Mouse (Mus musculus) cerebellum, adult 8-10 months (tissue): ENCODE measurements around the gene Zfhx3.

Experiments used
- DNase-seq: peaks from one replicate; pipeline ENCODE4 v3.0.0; 2022

Gene Zfhx3

GRCm38 (mm10) chr8:108369081-108369480 is 426.6 kb downstream of the Zfhx3 start:
- DNase-seq: no peak

- no peak for DNase-seq
Measured at GRCm38 (mm10) chr8:108370731-108371130, 428.3 kb downstream of the Zfhx3 start.

GRCm38 (mm10) chr8:108373046-108373445 is 430.6 kb downstream of the Zfhx3 start:
- DNase-seq: no peak

DNA sequence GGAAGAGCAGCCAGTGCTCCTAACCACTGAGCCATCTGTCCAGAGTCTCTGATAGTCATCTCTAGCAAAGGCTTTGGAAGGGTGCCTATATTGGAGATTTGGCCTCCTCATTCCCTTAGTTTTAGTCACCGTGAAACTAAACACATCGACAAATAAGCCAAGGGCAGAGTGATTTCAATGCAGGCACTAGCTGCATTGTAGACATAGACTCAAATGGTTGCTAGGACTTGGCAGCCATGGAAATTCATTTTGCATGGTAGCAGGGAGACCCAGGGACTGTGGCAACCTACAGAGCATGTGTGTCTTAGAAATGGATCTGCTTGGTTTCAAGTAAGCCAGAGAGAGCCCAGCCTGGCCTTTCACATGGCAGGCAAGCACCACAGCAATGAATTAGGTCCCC is 435.6 kb downstream of the Zfhx3 start:
- no peak for DNase-seq

DNA sequence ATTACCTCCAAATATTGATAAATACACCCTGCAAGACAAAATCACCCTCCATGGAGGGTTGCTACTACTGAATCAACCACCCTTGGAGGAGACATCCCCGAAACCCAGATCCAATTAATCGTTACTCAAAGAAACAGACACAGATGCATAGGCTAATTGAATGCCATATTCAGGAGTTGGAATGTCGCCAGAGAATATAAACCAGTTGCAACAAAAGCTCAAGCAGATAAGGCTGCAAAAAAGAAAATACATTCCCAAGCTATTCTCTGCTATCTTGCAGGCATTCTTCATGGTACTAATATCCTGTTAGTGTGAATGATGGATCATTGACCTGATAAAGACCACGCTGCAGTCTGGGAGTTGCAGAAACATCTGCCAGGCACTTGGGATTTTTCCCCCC is 440.7 kb downstream of the Zfhx3 start:
- DNase-seq: no peak

GRCm38 (mm10) chr8:108387160-108387912 is 444.9 kb downstream of the Zfhx3 start:
- no peak for DNase-seq

DNA sequence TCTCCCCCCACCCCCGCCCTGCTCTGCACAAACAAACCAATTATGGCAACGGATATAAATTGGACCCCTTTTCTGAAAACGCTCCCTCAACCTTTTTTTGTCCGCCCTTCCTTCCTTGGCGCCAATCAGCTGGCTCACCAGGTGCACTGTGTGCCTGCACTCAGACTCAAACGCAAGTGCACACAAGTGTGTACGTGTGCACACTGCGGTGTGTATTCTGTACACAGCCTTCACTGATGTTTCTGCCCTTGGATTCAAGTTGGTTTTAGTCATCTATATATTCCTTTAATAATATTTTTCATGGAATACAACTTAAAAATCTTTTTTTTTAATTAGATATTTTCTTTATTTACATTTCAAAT is 445.4 kb downstream of the Zfhx3 start:
- DNase-seq: no peak

DNA sequence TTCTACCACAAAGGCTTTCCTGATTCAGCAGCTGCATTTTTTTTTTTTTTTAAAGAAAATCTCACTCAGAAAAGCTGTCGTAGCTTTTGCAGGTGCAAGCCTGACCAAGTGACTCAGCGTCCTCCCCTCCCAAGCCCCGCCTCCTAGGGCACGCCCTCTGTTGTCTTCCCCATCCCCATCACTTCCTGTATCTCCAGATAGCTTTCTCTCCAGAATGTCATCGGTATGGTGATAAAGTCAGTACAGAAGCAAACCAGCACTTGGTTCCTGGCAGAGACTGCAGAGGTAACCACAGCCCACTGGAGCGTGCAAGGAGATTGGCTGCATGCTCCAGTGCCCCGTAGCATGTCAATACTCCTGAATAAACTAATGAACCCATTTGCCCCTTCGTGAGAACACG is 450.5 kb downstream of the Zfhx3 start:
- no peak for DNase-seq

- DNase-seq: no peak
Measured at GRCm38 (mm10) chr8:108402149-108402548, 459.7 kb downstream of the Zfhx3 start.

DNA sequence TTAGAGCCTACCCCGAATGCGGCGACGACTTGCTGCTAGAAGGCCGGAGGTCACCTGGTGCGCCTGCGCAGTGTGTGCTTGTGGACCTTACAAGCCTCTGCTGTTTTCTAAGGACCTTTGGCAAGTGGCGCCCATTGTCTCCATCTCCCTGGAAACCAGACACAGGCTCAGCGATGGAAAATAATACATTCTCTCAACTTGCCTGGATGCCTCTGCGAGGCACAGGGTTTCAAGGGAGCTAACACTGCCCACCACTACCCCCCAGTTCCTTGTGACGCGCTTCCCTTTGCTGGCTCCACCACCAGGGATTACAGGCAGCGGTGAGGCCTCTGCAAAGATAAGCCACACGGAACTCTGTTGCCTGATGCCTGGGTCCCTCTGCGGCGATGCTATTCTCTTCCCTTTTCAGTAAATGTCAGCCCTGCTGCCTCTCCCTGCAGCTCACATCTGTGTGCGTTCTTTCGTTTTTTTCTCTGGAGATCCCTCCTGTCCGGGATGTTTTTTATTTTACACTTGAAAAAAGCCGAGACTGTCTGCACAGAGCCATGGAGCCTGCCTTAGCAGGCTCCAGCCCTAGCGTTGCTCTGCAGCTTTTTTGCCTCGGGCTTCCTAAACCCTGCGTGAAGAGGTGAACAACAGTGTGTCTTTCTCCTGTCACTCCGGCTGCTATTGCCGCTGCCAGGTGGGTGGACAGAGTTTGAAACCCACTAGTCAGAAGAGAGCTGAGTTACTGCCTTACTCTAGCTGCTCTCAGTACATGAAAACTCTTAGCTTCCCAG is 464.5 kb downstream of the Zfhx3 start:
- DNase-seq: no peak

DNA sequence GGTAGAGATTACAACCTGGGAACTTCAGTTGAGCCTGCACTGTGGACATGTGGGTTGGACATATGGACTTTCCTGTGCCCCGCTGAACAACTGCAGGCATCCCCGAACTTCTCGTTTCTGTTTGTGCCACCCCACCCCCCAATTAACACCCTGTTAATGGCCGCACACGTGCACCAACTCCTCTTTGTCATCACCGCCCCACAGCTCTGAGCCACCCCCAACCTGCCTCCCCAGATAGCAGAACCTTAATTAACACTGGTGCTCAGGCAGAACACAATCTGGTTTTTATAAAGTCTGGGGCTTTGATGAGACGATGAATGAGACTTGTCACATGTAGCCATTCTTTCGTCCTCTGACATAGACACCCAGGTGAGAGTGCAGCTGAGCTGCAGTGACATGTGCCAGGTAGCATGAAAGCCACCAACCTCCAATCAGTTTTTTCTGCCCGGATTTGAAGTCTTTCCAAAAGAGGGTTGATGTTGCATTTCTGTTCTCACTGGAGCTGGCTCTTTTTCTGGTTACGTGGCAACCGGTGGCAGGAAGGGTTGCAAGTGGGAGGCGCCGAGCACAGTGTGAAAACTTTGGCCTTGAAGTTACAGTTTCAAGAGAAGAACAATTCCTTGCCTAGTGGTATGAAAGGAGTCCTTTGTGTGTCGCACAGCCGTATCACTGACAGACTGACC is 476.9 kb downstream of the Zfhx3 start:
- no peak for DNase-seq

DNA sequence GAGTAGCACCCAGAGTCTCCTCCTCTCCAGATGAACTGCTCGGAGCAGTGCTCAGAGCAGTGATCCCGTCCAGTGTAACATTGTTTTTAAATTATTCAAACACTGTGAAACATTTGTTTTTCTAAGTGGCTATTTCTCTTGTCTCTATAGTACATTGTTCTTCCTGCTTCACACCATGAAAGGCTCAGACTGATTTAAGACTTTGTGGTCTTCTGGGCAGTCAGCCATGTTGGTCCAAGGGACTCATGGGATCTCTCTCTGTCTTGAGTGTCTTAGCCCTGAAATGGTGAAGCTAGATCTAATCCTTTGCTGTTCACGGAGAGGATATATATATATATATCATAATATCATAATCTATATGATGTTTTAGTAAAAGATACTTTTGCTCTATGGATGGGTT is 480.1 kb downstream of the Zfhx3 start:
- DNase-seq: no peak

DNA sequence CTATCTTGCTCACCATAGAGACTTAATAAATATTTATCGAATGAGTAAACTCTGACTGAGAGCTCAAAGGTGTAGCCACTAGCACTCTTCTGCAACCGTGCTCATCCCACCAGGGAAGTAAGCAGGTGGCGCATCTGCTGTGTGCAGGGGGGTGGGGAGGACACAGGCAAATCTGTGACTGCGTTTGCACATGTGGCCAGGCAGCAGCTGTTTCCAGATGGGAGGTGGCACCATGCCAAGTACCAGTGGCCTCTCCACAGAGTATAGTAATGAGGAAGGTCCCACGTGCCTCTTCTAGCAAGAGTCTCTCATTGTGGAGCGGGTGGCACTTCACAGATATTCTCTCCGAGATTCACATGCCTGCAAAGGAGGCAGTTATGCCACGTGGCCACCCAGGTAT is 481.9 kb downstream of the Zfhx3 start:
- no peak for DNase-seq

DNA sequence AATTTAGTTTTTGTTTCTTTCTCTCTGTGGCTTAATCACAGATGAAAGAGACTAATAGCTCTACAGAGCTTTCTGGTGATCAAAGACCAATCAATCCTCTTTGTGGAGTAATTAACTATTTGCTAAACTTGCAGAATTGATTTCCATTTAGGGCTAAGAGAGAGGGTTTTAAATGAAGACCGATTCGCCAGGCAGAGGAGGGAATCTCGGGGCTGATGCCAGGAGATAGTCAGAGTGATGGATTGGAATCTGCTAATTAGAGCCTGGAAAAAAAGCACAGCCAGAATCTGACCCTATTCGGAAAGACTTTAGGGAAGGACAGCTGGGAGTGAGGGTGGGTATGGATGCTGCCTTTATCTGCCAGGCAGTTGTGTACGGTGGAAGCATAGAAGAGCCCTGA is 490.9 kb downstream of the Zfhx3 start:
- DNase-seq: no peak

DNA sequence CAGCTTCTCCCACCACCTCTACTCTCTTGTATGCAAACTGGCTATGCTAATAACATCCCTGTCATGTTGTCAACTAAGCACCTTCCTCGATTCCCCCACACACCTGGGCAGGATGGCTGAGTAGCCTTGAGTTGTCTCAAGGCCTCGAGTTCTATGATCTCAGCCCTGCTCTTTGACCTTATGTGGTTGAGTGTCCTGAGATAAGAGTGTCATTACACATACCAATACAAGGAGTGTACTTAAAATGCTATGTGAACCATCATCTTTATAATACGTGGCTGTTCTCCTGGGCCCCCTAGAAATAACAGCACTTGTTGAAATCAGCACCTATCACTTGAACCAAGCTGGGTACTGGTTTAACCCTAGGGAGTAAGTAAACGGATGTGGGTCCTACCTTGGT is 492.1 kb downstream of the Zfhx3 start:
- no peak for DNase-seq

DNA sequence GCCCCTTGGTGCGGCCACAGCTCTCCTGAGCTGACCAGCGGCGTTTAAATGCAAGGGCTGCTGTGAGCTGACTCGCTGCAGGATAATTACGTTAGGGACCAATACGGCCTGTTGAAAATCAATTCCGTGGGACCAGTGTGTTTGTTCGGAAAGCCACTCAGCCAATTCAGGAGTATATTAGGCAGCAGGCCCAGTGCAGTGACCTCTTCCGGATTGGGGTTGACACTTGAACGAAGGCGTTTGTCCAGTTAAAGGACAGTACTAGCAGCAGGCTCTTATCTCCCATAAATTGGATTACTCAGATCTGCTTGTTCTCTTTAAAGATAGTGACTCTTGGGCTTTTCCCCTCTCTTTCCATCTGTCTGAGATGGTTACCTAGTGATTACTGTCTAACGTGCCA is 493.9 kb downstream of the Zfhx3 start:
- DNase-seq: no peak

DNA sequence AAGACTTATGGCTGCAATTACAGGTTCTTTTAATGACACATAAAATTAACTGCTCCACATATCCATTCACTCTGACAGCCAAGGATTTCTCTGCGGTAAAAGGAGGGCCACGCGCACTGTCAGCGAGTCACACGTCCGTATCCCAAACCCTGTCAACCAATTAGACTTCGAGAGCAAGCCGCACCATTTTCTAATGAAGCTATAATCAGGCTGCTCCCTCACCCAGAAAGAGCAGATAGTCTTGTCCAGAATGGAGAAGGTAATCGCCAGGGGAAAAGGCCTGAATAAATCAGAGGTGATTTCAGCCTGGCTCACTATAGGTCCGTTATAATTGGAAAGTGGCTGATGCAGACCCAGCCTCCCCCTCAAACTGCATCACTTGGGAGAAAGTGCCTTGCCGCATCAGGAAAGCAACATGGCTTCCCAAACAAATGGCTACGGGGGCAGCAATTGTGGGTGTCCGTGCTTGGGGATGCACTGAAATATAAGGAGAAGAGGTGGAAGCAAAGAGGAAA is 494.9 kb downstream of the Zfhx3 start:
- DNase-seq: no peak

DNA sequence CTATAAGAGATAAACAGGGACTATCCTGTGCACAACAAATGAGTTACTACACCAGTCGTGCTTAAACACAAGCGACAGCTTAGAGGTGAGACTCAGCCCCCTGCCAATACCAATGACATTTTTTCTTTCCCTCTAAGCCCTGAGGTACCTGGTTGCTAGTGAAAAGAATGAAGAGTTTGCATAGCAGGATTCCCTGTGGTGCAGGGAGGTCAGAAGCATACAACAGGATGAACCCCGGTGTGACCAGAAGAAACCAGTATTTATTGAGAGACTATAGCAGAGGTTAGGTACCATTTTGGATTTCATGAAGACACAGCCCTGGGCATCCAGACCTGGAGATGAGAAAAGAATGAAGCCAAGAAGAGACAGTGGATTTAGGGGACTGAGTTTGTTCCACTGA is 498.0 kb downstream of the Zfhx3 start:
- DNase-seq: no peak

DNA sequence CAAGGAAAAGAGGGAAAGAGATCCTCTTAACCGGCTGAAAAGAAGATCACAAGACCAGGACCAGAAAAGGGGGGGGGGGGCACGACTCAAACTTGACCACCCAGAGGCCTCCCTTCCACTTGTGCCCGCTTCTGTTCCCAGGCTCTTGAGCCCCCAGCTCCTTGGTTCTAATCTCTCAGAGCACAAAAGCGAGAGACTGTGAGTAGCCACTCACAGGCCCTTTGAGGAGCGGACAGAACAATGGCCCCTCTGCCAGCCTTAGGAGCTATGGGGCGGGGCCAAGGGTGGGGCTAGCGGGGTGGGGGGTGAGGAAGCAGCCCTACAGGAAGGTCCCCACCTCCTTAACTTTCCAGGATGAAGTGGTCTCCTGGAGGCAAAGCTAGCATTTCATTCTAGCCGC is 508.4 kb downstream of the Zfhx3 start:
- DNase-seq: no peak

DNA sequence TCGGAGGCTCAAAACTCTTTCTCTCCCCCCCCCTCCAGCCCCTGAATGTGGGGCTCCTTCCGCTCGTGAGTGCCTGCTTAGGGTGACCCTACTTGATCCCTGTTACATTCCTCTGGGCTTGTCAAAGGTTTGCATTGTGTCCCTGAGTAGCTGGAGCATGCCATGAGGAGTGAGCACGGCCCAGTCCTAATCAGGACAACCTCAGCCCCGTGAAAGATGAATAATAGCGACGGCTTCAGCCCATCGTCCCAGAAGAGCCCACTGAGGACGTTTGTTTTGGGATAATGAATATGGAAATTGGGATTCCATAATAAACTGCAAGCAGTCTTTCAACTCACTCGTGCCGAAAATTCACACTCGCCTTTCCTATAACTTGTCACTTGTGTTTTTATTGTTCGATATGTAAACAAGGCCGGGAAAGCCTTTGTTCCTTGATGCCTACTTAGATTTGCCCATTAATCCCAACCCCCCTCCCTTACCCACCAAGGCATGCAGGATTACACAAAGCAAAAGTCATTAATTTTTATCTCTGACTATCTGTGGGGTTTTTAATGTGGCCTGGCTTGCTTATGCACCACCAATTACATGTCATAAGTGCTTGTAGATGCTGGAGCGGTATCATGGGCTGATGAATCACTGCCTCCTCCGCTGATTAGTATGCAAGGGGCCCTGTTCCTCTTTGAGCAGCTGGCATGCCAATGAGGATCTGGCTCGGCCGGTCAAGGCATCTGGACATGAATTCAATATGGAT is 512.3 kb downstream of the Zfhx3 start:
- no peak for DNase-seq

DNA sequence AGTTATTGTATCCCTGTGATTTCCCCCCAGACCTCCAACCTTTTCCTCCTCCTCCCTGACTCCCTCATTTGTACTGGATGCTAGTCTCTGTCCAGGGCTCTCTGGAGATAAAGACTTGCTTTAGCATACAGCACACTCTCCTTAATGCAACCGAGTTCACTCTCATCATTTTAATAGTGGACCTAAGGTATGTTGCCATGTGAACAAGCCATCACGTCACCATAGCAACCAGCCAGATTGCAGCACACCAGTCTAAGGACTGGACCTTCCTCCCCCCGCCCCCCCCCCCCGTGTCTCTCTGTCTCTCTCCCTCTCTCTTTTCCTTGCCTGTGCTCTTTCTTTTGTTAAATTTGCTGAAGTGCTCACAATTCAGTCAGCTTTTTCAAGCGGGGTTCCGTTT is 524.2 kb downstream of the Zfhx3 start:
- no peak for DNase-seq

DNA sequence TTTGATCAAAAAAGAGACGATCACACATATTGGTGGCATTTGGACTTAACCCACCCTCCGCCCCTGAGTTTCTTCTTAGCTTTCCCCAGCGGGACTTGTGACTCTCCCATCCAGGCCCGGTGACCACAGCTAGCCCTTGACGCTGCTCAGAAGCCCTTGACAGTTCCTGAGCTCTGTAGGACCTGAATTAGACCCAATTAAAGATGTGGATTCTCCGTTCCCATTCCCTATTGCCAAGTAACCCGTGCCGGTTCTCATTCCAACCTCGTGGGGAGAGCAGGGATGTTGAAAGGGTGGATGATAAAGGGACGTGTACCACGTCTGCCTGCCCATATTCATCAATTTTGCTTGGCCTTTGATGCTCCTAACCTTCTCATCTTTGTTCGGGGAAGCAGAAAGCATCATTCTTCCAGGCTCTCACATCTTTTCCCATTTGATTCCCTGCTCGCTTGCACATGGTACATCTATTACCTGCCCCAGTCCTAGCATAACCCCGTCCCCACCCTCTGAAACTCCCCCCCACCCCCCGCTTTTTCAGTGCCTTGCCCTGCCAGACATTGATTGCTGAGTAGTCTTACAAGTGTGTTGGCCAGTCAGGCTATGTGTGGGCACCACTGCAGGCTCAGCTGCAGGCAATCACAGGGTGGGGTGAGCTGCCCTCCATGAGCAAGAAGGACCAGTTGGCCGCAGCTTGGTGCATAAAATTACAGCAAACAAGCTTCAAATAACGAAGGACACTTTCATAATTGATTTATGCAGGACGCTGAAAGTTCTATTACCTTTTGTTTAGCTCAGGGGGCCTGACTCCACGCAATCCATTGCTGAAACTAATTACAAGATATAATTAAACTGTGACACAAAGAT is 525.0 kb downstream of the Zfhx3 start:
- DNase-seq: no peak
